16 mouse cellular contexts compared by ENCODE assay signal in the genomic region with DNA sequence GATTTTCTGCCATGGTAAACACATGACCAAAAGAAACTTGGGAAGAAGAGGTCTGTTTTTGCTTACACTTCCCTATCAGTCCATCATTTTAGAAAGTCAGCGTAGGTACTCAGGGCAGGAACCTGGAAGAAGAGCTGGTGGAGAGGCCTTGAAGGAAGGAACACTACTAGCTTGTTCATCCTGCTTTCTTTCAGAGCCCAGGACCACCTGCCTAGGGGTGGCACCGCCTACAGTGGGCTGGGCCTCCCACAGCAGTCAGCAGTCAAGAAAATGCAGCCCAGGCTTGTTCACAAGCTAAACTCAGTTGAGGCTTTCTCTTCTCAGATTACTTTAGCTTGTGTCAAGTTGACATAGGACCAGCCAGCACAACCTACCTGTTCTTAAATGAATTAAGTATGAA. TPM values are rescaled to one million over a fixed set of nuclear protein-coding genes. Genes with fewer than 3 reads are reported as not detected.
A peak's percentile ranks its signal among the peaks of the same experiment; 100 is the strongest.
DNase-seq lines count a peak whose midpoint lies in the region.
"Had no signal": no experiment of that assay in that cellular context is flagged by ENCODE, and none has a peak within 500 bp of the region (broad histone marks: within the 10 kb centered on the region; RNA-seq: fewer than 3 reads in every experiment).

No protein-coding gene starts in this region.

- WGBS in heart, embryonic 10.5 days, result 84% methylated on average over 2 of the region's 2 CpGs

- DNase-seq in heart, embryonic 10.5 days (ENCODE audit: low spot score), result peak; percentile 68
- no peak for DNase-seq in heart, postnatal 36 days
- DNase-seq in ES-CJ7 (ENCODE audit: low read depth, low spot score) (peak; percentile 19), R1 (ENCODE audit: low read depth, low spot score) (peak; percentile 28)
- DNase-seq in yolk sac, embryonic 10.5 days (ENCODE audit: low spot score), result peak; percentile 5
- no peak for DNase-seq in cerebellum, postnatal 25 days
- DNase-seq: adrenal gland, postnatal 14 days; cerebellum, adult 8-10 months; cerebellum, postnatal 14 days; heart, postnatal 4 days had no signal

- H3K27ac ChIP-seq in heart, embryonic 10.5 days, result no peak overlapping the region
- H3K27ac ChIP-seq: embryonic facial prominence, embryonic 15.5 days; forebrain, embryonic 10.5 days; heart, embryonic 13.5 days; hindbrain, embryonic 12.5 days had no signal

- intact Hi-C loops in heart, postnatal 36 days (cut with DNase I), result no loop called here

- H3K4me3 ChIP-seq in heart, embryonic 10.5 days, result no peak overlapping the region
- H3K4me3 ChIP-seq: embryonic facial prominence, embryonic 15.5 days; erythroblast, embryonic 14.5 days; forebrain, embryonic 10.5 days; heart, embryonic 13.5 days; hindbrain, embryonic 12.5 days had no signal

- no peaks in the 10 kb centered on the region for H3K27me3 ChIP-seq in heart, embryonic 10.5 days (ENCODE audit: insufficient read depth, poor library complexity, severe bottlenecking)
- H3K27me3 ChIP-seq: embryonic facial prominence, embryonic 15.5 days; heart, embryonic 13.5 days; hindbrain, embryonic 12.5 days had no signal

- H3K36me3 ChIP-seq in heart, embryonic 10.5 days, result peaks cover 2% of the 10 kb centered on the region; the same call in 1 of the 2 replicates
- H3K36me3 ChIP-seq: embryonic facial prominence, embryonic 15.5 days; hindbrain, embryonic 12.5 days had no signal

- H3K9me3 ChIP-seq in heart, embryonic 10.5 days, result no peaks in the 10 kb centered on the region
- H3K9me3 ChIP-seq: embryonic facial prominence, embryonic 15.5 days; forebrain, embryonic 10.5 days; G1E; heart, embryonic 13.5 days; hindbrain, embryonic 12.5 days had no signal

- H3K4me1 ChIP-seq in heart, embryonic 10.5 days, result peaks cover 19% of the 10 kb centered on the region

RNA-seq across cellular contexts. Expression of gene Mrtfb, which starts 2.7 kb away (rescaled TPM):
- polyA plus RNA-seq in heart, embryonic 10.5 days (2016; fragmentation: Nextera tagmentation; extraction: Ambion mirVana), result 13.7 and 20.4 TPM in 2 replicates
- total RNA-seq in heart, postnatal 36 days (2021), result 10 to 100 TPM; 28.7 to 29.9 TPM

Comparison
In these comparisons a context has a peak if more than half of its experiments do, and no peak if none do; other contexts are left out.
1. DNase-seq: peak in heart, embryonic 10.5 days (single experiment), ES-CJ7 (single experiment), R1 (single experiment) and yolk sac, embryonic 10.5 days (single experiment); none in heart, postnatal 36 days (0 of 2) and cerebellum, postnatal 25 days (0 of 2).